Mouse (Mus musculus) forebrain, postnatal 0 days (tissue): ENCODE data around the gene Itgal. TPM values are rescaled to one million over a fixed set of nuclear protein-coding genes. Genes with fewer than 3 reads are reported as not detected.
A peak's percentile ranks its signal among the peaks of the same experiment; 100 is the strongest.

Experiments
- ATAC-seq: fragments of 200-750 bp; cut with Nextera tagmentation; 2 replicates; pipeline ENCODE4 v1.8.0; 2017; ENCODE audit warnings: mild to moderate bottlenecking, moderate library complexity
- DNase-seq: peaks from one replicate; pipeline ENCODE4 v3.0.0-alpha.2; 2015
- H3K27ac ChIP-seq: fragments of 300-500 bp; sonication (generic); 2 replicates; pipeline ENCODE4 v1.5.1; 2014; ENCODE audit warnings: low read depth, mild to moderate bottlenecking, antibody characterized with exemption, low read length, moderate library complexity, mixed read lengths
- H3K27me3 ChIP-seq: fragments of 300-500 bp; sonication (generic); 2 replicates; pipeline ENCODE4 v1.6.1; 2014; ENCODE audit warnings: mild to moderate bottlenecking, low read length, mixed read lengths; ENCODE audit not compliant: insufficient read depth
- H3K36me3 ChIP-seq: fragments of 300-500 bp; sonication (generic); 2 replicates; pipeline ENCODE4 v1.6.1; 2014; ENCODE audit warnings: mild to moderate bottlenecking, moderate library complexity; ENCODE audit not compliant: insufficient read depth
- H3K4me1 ChIP-seq: fragments of 300-500 bp; sonication (generic); 2 replicates; pipeline ENCODE4 v1.6.1; 2014; ENCODE audit warnings: antibody characterized with exemption; ENCODE audit not compliant: insufficient read depth
- H3K4me2 ChIP-seq: fragments of 300-500 bp; sonication (generic); 2 replicates; pipeline ENCODE4 v1.6.1; 2014; ENCODE audit warnings: low read depth, mild to moderate bottlenecking, moderate library complexity
- H3K4me3 ChIP-seq: fragments of 300-500 bp; sonication (generic); 2 replicates; pipeline ENCODE4 v1.5.1; 2014; ENCODE audit warnings: low read depth, low read length, mixed read lengths
- H3K9ac ChIP-seq: fragments of 300-500 bp; sonication (generic); 2 replicates; pipeline ENCODE4 v1.6.1; 2014; ENCODE audit warnings: mild to moderate bottlenecking
- H3K9me3 ChIP-seq: fragments of 300-500 bp; sonication (generic); 2 replicates; pipeline ENCODE4 v1.6.1; 2016; ENCODE audit warnings: low read length
- CTCF ChIP-seq: sonication (generic); IDR thresholded peaks from 2 replicates; pipeline ENCODE4 v1.5.1; 2016; ENCODE audit warnings: antibody characterized with exemption, control low read depth, low read depth
- WGBS: fragments of 180-500 bp; shearing (Covaris S2); extraction: QIAGEN DNeasy Blood & Tissue Kit; methylation state at CpG from one replicate; pipeline ENCODE4 v1.1.7; 2014; 5-methylcytosine and 5-hydroxymethylcytosine counted together
- polyA plus RNA-seq: library from polyadenylated mRNA; unstranded; fragments of >200 nt; fragmentation: Nextera tagmentation; extraction: Ambion mirVana; gene quantifications from 2 replicates; pipeline ENCODE4 v1.2.1, GENCODE M21; 2015
- total RNA-seq: library from RNA; depleted of rRNA; stranded (reverse); fragments of >200 nt; gene quantifications from 2 replicates; pipeline ENCODE4 v1.2.3, GENCODE M21; 2014

Gene Itgal
- total and polyA plus RNA-seq, 2 experiments from 2014 or later, result 0.56 to 0.76 TPM

DNA sequence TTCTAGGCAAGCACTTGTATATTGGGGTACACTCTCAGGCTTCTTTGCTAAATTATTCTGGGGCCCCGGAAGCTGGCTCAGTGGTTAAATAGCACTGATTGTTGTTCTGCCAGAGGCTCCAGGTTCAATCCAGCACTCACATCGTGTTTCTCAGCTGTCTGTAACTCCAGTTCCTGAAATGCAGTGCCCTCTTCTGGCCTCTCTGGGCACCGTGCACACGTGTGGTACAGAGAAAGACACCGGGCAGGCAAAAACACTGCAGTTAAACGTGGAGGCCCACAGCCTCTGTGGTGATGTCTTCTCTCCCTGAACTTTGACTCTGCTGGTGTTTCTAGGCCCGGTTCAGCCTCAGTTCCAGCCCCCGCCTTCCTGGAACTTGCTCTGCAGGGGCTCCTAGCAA, 17.7 kb upstream of the Itgal start:
- Histone ChIP-seq H3K27me3 (no peaks in the 10 kb centered on the region), H3K4me2 (no peak overlapping the region), H3K27ac (no peak overlapping the region), H3K4me1 (peaks cover 4% of the 10 kb centered on the region; the same call in 1 of the 2 replicates), H3K9ac (no peak overlapping the region), H3K4me3 (no peak overlapping the region), H3K9me3 (no peaks in the 10 kb centered on the region), H3K36me3 (no peaks in the 10 kb centered on the region)
- peak; percentile 71 for TF ChIP-seq CTCF
- ATAC-seq (no peak), DNase-seq (peak; percentile 44)
- 20% methylated on average over 8 of the region's 8 CpGs for WGBS

DNA sequence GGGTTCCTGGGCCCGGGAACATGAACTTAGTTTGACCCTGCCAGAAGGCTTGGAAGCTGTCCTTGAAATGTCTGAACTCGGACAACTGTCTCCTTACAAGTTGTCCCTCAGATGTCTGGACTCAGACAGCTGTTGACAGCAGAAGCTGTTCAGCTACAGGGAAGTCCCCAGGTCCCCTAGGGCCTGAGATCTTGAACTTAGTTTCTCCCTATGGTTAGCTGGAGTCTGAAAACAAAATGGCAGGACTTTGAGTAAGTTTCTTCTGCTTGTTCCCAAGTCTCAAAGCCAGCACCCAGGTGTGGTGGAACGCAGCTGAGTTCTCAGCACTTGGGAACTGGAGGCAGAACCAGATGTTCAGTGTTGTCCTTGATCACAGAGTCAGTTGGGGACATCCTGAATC, 16.0 kb upstream of the Itgal start:
- ATAC-seq (no peak), DNase-seq (no peak)
- Histone ChIP-seq H3K9ac (no peak overlapping the region), H3K27me3 (no peaks in the 10 kb centered on the region), H3K4me1 (no peaks in the 10 kb centered on the region), H3K4me2 (no peak overlapping the region), H3K36me3 (no peaks in the 10 kb centered on the region), H3K9me3 (no peaks in the 10 kb centered on the region), H3K27ac (no peak overlapping the region), H3K4me3 (no peak overlapping the region)
- no peak for TF ChIP-seq CTCF
- 79% methylated on average over 3 of the region's 3 CpGs for WGBS

DNA sequence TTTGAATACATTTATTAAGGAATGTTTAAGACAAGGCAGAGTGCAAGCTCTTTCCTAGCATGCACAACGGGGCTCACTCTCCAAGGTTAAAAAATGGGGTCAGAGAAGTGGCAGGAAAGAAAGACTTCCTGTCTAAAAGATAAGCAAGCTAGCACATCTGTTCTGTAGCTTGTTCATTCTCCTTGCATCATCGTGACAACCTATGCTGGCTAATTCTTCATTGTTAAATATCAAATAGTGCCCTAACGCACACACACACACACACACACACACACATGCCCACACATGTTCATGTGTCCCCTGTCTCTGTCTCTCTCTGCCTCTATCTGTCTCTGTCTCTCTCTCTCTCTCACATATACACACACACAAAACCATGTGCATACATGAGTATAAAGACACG, 14.9 kb upstream of the Itgal start:
- 79% methylated on average over 4 of the region's 4 CpGs for WGBS
- no peak overlapping the region for H3K4me2 ChIP-seq

DNA sequence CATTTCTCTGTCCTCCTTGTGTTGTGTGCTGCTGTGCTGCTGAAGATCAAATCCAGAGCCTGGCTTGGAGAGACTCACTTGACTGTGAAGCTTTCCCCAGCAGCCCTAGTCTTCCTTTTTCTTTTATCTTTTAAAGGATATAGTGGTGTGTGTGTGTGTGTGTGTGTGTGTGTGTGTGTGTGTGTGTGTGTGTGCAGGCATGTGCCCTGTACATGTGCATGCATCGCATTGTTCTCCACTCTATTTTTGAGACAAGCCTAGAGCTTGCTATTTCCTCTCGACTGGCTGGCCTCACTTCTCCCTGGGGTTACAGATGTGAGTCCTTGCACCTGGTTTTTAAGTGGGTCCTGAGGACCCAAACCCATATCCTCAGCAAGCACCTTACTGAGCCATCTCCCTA, 13.9 kb upstream of the Itgal start:
- H3K4me3 ChIP-seq, result no peak overlapping the region
- ATAC-seq, result no peak
- no peak for DNase-seq
- no peak overlapping the region for H3K9ac ChIP-seq
- no peak overlapping the region for H3K4me2 ChIP-seq
- 74% methylated on average over 2 of the region's 2 CpGs for WGBS
- TF ChIP-seq CTCF, result no peak
- H3K27me3 ChIP-seq, result no peaks in the 10 kb centered on the region
- H3K27ac ChIP-seq, result no peak overlapping the region
- H3K36me3 ChIP-seq, result no peaks in the 10 kb centered on the region
- no peaks in the 10 kb centered on the region for H3K9me3 ChIP-seq
- no peaks in the 10 kb centered on the region for H3K4me1 ChIP-seq

More for the DNA sequence above, 14.9 kb upstream of the Itgal start:
- ATAC-seq (no peak), DNase-seq (no peak)
- Histone ChIP-seq H3K27ac (no peak overlapping the region), H3K36me3 (no peaks in the 10 kb centered on the region), H3K4me1 (no peaks in the 10 kb centered on the region), H3K9ac (no peak overlapping the region), H3K4me3 (no peak overlapping the region), H3K9me3 (no peaks in the 10 kb centered on the region), H3K27me3 (no peaks in the 10 kb centered on the region)
- no peak for TF ChIP-seq CTCF

DNA sequence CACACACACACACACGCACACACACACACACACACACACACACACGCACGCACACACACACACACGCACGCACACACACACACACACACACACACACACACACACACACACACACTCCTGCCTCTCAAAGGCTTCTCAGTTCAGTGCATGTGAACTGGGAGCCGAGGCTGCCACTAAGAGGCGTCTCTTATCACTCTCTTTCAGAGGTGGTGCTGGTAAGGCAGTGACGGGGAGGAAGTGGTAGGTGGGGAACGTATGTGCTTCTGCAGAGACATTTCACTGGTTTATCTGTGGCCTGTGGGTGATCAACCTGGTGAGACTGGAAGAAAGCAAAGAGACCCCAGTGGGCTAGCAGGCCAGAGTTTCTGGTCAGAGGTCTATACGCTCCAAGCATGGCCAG, 10.9 kb upstream of the Itgal start:
- ATAC-seq (no peak), DNase-seq (no peak)
- Histone ChIP-seq H3K9ac (no peak overlapping the region), H3K4me2 (no peak overlapping the region), H3K4me1 (no peaks in the 10 kb centered on the region), H3K27me3 (no peaks in the 10 kb centered on the region), H3K27ac (no peak overlapping the region), H3K9me3 (no peaks in the 10 kb centered on the region; the same call in 1 of the 2 replicates), H3K4me3 (no peak overlapping the region), H3K36me3 (no peaks in the 10 kb centered on the region)
- WGBS, result 82% methylated on average over 9 of the region's 10 CpGs
- no peak for TF ChIP-seq CTCF

DNA sequence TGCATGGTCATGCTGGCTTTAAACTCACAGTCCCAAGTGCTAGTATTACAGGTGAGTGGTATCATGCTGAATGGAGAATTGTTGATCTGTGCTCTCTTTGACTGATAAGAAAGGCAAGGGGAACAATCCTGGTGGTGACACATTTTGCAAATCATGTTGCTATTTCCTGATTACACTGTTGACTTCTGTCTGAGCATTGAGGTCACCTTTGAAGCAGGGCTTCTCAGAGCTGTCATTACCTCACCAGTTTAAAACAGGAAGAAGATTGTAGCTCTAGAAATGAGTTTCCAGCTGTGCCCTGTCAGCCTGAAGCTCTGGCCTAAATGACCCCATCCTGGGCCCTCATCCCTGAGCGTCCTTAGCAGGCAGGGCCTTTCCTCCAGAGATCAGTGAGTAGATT, 8.1 kb upstream of the Itgal start:
- H3K4me2 ChIP-seq, result no peak overlapping the region
- H3K27me3 ChIP-seq, result no peaks in the 10 kb centered on the region
- H3K9me3 ChIP-seq, result no peaks in the 10 kb centered on the region; the same call in 1 of the 2 replicates
- no peaks in the 10 kb centered on the region for H3K36me3 ChIP-seq
- ATAC-seq (no peak), DNase-seq (no peak)
- 83% methylated on average over 1 of the region's 1 CpGs for WGBS
- H3K27ac ChIP-seq, result no peak overlapping the region
- no peak overlapping the region for H3K4me3 ChIP-seq
- no peaks in the 10 kb centered on the region for H3K4me1 ChIP-seq
- TF ChIP-seq CTCF, result no peak
- H3K9ac ChIP-seq, result no peak overlapping the region

DNA sequence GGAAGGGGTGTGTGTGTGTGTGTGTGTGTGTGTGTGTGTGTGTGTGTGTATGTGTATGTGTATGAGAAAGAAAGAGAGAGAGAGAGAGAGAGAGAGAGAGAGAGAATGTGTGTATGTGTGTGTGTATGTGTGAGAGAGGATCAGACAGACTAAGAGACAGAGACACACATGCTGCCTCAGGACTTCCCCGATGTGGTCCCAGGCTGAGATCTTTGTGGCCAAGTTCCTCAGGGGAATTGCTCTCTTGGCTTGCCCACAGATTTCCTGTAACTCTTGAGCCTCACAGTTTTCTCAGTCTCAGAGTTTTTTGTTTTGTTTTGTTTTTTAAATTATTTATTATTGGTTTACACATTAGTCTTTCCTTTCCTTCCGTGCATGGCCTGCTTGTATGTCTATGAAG, 6.8 kb upstream of the Itgal start:
- DNase-seq (no peak), ATAC-seq (no peak)
- Histone ChIP-seq H3K27me3 (no peaks in the 10 kb centered on the region), H3K4me1 (no peaks in the 10 kb centered on the region), H3K27ac (no peak overlapping the region), H3K36me3 (no peaks in the 10 kb centered on the region), H3K4me2 (no peak overlapping the region), H3K9ac (no peak overlapping the region), H3K4me3 (no peak overlapping the region), H3K9me3 (no peaks in the 10 kb centered on the region; the same call in 1 of the 2 replicates)
- no peak for TF ChIP-seq CTCF
- WGBS, result 89% methylated on average over 2 of the region's 2 CpGs

DNA sequence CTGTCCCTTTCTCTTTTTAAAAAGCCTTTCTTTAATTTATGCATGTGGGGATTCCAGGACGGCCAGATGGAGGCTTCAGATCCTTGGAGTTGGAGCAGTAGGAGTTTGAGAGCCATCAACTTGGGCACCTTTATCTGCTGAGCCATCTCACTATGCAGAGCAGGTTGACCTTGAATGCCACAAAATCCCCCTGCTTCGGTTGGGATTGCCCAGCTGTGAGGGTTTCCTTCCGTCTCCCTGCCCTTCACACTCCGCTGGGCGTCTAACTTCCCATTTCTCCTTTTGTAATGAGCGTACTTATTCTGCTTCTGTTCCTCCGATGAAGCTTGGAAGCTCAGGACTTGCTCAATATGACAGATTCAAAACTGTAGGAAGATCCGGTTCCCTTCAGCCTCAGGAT, 5.9 kb upstream of the Itgal start:
- no peak for TF ChIP-seq CTCF
- H3K9ac ChIP-seq, result no peak overlapping the region
- ATAC-seq (no peak), DNase-seq (no peak)
- no peaks in the 10 kb centered on the region for H3K36me3 ChIP-seq
- H3K4me2 ChIP-seq, result no peak overlapping the region
- H3K27me3 ChIP-seq, result no peaks in the 10 kb centered on the region
- no peak overlapping the region for H3K27ac ChIP-seq
- whole genome bisulfite sequencing, result 53% methylated on average over 8 of the region's 8 CpGs
- no peak overlapping the region for H3K4me3 ChIP-seq
- no peaks in the 10 kb centered on the region for H3K4me1 ChIP-seq
- H3K9me3 ChIP-seq, result no peaks in the 10 kb centered on the region; the same call in 1 of the 2 replicates
